Mouse (Mus musculus) ES-CJ7 (cell line): ENCODE results near the gene Ift81.

Source experiments
- DNase-seq: peaks from one replicate; pipeline ENCODE4 v3.0.0; 2011; ENCODE audit warnings: low read depth, low spot score

Gene Ift81

DNA sequence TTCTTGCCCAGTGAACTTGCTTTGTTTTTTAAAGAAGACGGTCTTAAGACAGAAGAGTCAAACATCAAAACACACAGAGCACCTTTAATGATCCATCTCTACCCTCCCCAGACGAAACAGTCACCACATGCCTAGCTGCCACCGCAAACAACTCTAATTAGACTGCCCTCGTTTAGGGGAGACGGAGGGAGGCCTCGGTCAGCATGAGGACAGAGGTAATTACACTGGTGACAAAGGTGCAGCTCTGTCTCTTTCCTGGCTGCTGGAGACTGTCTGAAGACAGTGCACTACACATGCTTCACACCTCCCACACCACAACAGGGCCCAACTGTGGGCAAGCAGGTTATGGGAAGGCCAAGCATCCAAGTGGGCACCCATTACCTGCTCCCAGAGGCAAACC lies 66.5 kb downstream of the Ift81 start:
- no peak for DNase-seq

DNA sequence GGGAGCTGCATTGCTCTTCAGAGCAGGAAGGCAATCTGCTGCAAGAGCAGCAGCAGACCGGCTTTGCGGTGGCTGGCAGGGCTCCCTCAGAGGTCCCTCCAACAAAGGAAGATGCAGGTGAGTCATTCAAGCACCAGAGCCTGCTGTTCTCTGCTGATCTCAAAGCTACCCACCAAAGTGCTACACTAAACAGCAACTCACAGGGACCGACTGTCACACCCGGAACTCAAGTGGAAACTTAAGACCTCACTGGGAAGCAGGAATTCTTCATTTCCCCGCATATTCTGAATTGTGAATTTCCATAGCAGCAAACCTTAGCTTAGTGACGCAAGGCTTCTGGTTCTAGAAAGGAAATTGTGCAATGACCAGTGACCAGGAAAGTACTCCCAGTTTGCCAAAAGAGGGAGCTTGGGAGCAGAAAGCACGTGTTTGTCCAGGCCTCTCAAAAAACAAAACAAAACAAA lies 67.0 kb downstream of the Ift81 start:
- DNase-seq = peak; percentile 28

DNA sequence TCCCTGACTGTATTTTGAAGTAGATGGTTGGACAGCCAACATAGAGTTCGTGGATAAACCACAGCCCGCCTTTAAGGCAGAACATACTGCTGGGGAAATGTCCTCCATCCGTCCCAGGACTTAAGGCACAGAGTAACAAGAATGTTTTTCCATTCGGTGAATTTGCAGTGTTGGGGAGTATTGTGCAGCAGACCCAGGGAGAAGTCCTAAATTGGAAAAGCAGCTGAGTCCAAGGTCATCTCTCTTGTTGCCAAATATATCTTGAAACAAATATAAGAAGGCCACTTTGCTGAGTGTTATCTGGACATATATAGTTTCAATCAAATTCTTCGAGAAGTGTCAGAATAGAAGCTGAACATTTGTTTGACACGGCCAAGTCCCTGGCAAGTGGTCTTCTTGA lies 70.9 kb downstream of the Ift81 start:
- DNase-seq = no peak

DNA sequence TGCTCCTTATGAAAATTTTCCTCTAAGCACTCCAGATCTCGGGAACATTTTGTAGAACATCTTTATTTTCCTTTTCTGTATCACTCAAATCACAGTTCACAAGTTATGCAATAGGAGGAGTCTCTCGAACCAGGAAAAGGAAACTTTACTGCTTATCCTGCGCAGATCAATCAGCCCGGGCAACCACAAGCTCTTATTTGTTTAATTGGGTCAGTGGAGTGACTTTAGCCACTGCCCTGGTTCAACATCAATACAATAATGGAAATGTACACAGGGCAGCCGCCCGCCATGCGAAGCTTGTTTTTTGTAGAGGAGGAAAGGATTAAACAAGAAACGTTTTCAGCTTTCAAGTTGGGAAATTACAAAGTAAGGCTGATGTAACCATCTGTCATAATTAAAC lies 72.4 kb downstream of the Ift81 start:
- no peak for DNase-seq

DNA sequence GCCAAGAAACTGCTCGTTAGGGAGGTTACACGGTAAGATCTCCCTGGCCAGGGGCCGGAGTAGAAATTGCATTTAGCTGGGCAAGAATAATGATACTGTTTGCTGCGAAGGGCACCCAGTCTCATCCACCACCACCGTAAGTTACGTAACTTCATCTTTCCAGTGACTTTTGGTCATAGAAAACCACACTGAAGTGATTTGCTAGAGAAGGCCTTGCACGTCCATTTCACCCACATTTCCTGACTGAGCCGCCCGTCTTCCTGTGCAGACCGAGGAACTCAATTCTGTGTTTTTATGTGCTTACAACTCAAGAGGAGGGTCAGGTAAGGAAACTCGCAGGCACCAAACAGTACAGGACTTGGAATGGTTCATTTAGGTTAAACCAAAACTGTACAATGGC lies 76.2 kb downstream of the Ift81 start:
- DNase-seq = no peak

DNA sequence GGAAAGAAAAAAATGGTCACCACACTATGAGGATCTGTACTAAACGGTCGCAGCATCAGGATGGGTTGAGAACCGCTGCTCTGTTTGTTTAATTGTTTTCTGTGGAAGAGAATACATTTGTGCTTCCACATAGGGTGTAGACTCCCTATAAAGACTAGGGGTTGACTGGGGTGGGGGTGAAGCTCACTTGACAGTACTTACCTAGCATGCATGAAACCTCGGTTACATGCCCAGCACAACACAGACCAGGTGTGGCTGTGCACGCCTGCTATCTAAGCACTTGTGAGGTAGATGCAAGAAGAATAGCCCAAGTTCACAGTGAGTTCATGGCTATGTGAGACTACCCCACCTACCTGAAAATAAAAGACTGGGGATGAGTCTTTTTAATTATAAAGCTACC lies 76.7 kb downstream of the Ift81 start:
- DNase-seq = no peak

DNA sequence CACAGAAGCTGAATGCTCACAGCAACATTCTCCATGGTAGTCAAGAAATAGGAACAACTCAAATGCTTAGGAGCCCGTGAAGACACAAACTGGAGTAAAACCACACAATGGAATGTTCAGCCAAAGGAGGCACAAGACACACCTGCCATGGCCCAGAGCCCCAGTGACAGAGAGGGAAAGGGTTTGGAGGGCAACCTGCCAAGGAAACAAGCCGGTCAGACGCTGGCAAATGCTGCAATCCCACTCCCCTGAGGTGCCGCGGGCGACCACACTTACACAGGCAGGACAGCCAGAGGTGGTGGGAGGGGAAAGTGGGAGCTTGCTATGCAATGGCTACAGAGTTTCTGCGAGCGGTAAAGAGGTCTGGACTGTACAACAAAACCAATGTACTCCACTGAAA lies 80.4 kb downstream of the Ift81 start:
- DNase-seq = no peak

DNA sequence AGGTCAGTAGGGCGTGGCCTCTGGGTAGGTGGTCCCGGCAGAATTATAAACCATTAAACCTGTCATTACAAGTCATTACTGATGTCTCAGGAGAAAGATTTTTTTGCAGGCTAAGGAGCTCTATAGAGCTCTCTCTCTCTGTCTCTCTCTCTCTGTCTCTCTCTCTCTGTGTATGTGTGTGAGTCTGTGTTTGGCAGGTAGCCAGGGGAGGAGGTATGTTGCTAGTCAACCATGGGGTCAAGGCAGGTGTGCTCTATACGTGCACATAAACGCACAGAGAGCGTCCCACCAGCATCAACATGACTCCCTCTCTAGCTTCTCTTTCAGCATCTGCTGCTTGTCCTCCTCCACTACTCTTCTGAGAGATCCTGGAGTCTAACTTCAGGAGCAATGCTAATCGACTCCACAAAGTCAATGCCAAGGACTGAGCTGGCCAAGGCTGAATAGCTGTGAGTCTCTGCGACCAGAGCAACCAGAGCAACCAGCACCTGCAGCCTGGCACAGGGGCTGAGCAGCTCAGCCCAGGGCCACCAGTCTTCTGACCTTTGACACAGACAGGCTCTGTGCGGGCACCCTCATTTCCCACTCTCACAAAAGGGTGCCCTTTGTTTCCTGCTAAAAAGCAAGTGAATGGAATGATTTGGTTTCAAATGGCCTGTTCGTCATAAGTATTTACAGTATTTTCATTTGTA lies 84.3 kb downstream of the Ift81 start:
- no peak for DNase-seq

DNA sequence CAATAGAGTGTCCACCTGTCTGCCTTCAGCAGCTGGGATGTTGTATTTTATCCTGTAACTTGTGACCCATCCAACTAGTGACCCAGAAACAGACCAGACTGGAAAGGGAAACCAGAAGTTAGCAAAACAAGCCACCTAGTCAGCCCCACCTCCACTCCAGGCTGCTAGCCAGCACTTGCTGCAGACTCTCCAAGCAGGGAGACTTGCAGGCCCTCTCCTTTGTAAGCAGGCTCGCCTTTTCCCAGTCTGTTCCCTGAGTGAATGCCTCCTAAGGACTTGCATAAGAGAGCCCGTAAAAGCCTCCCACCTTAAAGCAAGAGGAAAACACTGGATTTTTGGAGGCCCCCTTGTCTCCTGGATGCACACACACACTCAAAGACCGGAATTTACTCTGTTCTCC lies 85.0 kb downstream of the Ift81 start:
- DNase-seq = no peak

DNA sequence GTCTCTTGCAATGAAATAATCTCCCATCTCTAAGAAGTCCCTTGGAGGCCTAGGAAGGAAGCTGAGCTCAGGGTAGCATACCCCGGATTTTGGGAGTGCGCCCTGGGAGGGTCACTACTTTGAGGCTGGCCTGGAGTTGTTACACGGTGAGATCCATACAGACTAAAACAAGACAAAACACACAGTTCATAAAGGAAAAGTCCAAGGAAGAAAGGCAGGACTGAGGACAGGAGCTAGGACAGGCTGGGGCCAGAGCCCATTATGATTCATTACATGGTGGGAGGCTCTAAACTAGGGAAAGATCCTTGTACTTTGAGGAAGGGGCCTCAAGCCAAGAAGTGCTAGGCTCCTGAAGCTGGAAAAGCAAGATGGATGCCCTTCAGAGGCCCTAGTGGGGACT lies 85.7 kb downstream of the Ift81 start:
- no peak for DNase-seq

DNA sequence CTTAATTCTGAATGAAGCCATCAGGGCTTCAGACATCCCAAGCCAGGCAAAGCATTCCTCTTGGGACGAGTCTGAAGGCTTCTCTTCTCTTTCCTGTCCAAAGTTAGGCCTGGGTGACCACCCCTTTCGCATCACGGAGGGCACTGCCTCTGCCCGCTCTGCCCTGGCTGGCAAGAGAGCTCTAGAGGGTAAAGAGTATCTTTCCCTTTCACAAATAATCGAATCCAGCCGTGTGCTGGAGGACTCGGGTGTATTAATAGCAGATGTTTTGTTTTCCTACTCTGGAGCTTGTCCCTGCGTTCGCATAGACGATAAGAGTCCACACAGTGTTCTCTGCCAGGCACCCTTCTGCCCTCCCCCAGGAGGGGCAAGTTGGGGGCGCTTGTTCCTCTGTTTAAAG lies 86.6 kb downstream of the Ift81 start:
- DNase-seq = no peak

DNA sequence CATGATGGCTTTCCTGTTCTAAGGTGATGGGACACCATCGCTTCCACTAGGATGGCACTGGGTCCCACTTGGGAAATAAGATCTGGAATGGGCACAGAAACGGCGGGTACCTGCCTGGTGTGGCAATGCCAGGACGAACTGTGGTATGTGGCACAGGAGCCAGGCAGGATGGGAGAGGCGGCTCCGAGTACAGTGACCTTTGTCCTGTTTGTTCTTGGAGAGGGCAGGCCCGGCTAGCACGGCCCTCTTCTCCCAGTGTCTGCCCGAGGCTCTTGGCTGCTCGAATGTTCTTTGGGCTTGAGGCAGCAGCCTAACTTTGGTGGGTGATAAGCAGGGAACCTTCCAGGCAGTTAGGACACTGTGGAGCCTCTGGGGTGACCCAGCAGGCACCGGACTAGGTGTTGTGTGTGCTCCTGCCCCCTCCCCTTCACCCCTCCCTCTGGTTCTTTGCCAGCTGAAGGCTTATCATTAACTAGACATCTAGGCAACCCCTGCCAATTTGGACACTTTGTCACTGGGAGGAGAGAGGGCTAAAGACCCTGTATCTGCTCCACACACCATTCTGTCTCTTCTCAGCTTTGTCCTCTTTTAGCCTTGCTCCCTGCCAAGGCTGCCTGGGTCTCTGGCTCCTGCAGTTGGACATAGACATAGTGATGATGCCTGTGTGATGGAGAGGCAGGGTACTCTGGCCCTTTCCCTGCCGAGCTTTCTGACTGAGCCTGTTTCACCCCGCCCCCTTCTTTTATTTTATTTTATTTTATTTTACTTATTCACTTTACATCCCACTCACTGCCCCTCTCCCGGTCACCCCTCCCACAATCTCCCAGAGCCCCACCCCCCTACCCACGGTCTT lies 87.2 kb downstream of the Ift81 start:
- DNase-seq = no peak

DNA sequence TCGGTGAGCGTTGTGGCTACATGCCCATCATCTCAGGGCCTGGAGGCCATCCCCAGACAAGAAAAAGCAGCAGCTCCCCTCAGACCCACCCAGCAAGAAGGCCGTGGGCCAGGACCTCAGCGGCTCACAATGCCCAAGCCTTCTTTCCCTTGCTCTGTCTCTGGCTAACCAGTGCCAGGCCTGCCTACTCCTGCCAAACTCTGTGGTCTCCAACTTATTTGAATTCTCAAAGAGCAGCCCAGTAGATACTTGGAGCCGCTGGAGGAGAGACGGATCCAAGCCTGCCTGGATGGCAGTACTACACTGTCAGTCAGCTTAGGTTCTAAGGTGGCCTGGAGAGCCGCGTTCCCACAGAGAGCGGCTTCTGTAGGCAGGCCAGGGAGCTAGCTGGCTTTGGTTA lies 87.9 kb downstream of the Ift81 start:
- no peak for DNase-seq

DNA sequence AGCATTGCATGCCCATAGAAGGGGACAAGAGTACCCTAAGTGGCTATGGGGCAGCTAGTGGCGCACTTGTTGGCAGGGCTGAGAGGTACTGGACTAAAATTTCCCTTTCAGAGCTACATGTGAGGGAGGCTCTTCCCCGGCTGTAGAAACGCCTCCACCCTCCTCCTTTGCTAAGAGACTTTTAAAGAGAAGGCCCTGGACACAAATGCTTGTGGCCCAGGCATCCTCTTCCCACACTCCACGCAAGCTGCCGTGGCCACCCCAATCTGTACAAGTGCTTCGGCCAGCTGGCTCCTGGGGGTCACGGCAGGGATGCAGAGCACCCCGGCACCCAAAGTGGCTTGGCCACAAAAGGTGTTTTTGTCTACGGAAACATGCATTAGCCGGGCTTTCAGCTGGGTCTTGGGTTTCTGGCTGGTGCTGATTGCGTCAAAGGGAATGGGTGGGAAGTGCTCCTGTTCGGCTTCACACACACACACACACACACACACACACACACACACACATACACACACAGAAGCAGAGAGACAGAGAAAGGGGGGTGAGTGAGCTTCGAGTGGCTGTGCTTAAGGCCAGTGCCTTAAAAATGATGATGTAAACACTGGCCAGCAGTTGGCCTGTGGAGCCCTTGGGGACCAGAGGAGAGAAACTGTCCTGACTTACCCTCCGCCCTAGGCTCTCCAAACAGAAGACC lies 88.9 kb downstream of the Ift81 start:
- no peak for DNase-seq

DNA sequence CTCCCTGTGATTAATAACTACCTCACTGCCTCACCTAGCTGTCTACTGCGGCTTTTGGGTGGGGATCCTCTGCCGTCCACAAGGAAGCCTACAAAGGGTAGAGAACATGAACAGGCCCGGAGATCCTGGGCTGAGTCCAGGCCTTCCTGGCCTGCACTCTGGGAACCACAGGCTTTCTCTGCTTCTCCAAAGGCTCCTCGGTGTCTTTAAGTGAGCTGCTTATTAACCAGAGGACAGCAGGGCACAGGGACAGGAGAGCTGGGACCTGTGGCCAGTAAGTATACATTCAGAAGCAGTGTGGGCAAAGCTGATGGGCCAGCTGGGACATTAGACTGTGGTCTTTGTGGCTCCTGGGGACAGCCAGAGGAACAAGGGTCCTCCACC lies 89.5 kb downstream of the Ift81 start:
- DNase-seq = no peak

DNA sequence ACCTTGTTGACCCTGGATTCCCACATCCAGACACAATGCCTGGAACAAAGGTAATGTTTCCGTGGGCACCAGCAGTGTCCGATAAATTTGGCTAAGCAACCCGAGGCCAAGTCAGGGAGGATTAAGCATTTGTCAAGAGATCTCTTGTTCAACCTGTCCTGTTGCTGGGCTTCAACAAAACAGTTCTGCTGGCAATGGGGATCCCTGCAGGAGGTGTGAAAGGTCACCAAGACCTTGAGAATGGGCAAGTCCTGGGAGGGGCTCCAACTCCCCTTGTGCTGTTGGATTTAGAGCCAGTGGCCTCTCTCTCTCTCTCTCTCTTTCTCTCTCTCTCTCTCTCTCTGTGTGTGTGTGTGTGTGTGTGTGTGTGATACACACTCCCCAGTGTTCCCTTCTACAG lies 90.1 kb downstream of the Ift81 start:
- peak; percentile 59 for DNase-seq

DNA sequence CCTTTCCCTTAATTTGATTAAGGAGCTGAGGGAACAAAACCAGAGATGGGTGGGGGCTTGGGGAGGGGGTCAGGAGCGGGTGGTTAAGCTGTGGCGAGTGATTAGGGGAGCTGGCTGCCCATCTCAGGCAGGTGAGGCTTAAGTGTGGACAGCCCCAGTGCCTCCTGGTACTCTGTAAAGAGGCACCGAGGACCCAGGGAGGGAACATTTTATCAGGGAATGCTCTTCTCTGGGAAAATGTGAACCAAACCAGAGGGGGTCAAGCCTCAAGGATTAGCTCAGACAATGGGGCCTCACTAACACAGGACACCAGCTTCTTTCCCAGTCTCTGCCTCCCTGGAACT lies 93.2 kb downstream of the Ift81 start:
- no peak for DNase-seq

DNA sequence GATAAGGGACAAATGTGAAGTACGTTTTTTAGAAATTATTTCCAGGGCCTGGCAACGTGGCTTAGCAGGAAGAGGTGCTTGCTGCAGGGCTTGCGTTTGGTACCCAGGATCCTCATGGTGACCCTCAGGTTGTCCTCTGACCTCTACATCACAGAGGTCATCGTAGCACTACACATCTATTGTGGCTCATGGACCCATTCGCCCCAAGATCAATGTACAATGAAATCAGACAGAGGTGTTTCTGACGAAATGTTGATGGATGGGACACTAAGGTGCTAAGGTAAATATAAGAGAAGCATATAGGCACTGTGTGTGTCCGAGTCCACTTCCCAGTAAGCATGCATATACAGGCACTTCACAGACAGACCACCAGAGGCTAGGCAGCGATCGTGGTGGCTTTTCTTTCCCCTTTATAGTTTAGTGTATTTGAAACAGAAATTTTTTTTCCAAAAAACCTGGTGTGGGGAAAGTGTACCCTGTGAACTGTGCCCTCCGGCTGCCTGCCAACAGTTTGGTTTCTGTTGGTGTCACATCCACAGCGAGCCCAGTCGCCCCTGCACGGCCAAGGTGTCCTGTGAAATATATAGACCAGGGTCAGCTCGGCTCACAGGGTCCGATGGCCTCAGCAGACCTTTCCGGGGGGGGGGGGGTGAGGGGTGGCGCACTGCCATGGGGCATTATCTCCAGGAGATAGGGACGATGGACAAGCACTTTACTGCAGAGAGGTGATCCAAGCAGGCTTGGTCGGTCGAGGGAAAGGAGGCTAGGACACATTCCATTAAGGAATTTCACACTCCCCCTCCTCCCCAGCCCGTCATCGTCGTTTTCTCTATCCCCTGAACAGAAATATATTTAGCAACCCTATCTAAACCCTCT lies 93.8 kb downstream of the Ift81 start:
- DNase-seq = no peak

DNA sequence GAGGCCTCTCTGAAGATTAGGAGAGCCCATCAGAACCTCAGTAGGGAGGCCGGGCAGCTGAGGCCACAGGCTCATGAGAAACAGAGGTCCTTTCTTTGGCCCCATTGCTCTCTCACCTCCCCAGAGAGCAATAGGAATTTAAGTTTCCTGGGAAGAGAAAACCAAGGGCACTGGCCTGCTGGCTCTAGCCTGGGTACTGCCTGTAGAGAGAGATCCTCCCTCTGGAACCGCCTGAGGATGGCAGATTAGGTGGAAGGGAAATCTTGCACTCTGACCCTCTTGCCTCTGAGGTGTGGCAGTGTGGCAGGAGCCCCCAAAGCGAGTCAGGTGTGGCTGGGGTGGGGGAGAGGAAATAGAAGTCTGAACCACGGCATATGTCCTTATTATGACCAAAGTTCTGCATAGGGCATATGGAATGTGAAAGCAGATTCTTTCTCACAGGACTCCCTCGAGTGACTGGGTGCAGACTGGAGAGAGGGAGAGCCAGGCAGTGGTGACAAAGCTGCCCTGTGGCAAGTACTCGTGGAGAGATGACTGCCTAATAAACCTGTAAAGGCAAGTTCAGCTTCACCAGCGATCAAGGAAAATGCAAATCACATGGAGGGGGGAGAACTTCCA lies 95.2 kb downstream of the Ift81 start:
- no peak for DNase-seq

DNA sequence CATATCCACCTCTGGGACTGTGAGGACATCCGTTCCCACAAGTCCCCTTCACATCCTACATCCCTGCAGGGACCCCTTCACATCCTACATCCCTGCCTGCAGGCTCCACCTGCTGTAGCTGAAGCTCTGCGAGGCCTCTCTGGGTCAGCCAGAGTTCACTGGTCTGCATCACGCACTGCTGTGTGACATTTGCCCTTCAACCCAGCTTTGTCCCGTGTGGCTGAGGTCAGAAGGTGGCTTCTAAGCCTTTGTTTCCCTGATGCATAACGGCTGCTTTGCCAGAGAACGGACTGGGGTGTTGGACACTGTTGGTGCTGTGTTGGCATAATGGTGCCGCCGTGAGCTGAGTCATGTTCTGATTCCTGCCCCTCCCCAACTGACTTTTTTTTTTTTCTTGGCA lies 96.1 kb downstream of the Ift81 start:
- peak; percentile 57 for DNase-seq

DNA sequence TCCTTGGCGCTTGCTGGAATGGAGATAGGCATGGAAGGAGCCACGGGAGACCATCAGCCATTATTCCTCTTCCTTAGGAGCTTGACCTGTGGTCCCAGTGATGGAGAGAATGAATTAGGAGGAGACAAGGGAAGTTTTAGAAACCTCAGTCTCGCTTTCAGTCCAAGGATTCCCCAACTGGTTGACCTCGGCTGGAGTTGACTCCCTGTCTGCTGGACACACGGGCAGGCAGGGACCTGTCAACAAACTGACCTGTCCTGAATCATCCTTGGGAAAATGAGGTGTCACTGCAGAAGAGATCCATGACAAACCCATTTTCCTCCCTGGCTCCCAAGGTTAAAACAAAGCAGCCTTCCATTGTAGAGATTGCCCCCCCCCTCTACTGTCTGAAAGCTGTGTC lies 97.4 kb downstream of the Ift81 start:
- no peak for DNase-seq
